ENCODE assay signal across 8 mouse cellular contexts in genomic region chr2:115855511-115856400, GRCm38 (mm10).
DNase-seq lines count a peak whose midpoint lies in the region; ATAC-seq and TF ChIP-seq lines count a peak whose summit lies in the region.

No protein-coding gene starts in this region.

- no peak for TF ChIP-seq POLR2A in cerebellum, adult 2 months (IDR thresholded peaks at IDR 0.05; ENCODE audit: borderline replicate concordance, insufficient read depth, low read length)

- H3K27ac ChIP-seq in cerebellum, adult 2 months (ENCODE audit: insufficient read depth, low read length), result no peak overlapping the region
- peak overlapping the region; percentile 83 for H3K27ac ChIP-seq in hindbrain, embryonic 11.5 days (ENCODE audit: low read depth, low read length)
- H3K27ac ChIP-seq in lung, embryonic 15.5 days, result no peak overlapping the region

- WGBS in cerebellum, adult 2 months, result 2% methylated on average over 33 of the region's 33 CpGs
- under 1% methylated on average over 33 of the region's 33 CpGs for WGBS in hindbrain, embryonic 11.5 days
- under 1% methylated on average over 33 of the region's 33 CpGs for WGBS in lung, embryonic 15.5 days

- H3K9me3 ChIP-seq in hindbrain, embryonic 11.5 days (ENCODE audit: control insufficient read depth, low read length), result no peaks in the 10 kb centered on the region
- H3K9me3 ChIP-seq in lung, embryonic 15.5 days, result no peaks in the 10 kb centered on the region

- H3K36me3 ChIP-seq in hindbrain, embryonic 11.5 days (ENCODE audit: control insufficient read depth, insufficient read depth, low read length), result no peaks in the 10 kb centered on the region
- H3K36me3 ChIP-seq in lung, embryonic 15.5 days, result no peaks in the 10 kb centered on the region

- no peak overlapping the region for H3K4me3 ChIP-seq in cerebellum, adult 2 months (replicated peaks; ENCODE audit: insufficient read depth, low read depth, low read length)
- H3K4me3 ChIP-seq in hindbrain, embryonic 11.5 days (ENCODE audit: low read depth, low read length), result peak overlapping the region; percentile 25
- peak overlapping the region; percentile 32 for H3K4me3 ChIP-seq in lung, embryonic 15.5 days

- H3K4me2 ChIP-seq in hindbrain, embryonic 11.5 days (replicated peaks; ENCODE audit: low read depth, low read length), result peak overlapping the region; percentile 42
- peak overlapping the region; percentile 51 for H3K4me2 ChIP-seq in lung, embryonic 15.5 days

- peaks cover 17% of the 10 kb centered on the region; the same call in 1 of the 2 replicates for H3K27me3 ChIP-seq in cerebellum, adult 2 months (ENCODE audit: control insufficient read depth, insufficient read depth, low read length)
- peaks cover 5% of the 10 kb centered on the region for H3K27me3 ChIP-seq in hindbrain, embryonic 11.5 days (ENCODE audit: control insufficient read depth, insufficient read depth, low read length)
- H3K27me3 ChIP-seq in lung, embryonic 15.5 days, result peaks cover 94% of the 10 kb centered on the region

- DNase-seq in MEL-GATA-1-ER (ENCODE audit: extremely low read depth, low read depth), result peak; percentile 72
- DNase-seq in cerebellum, adult 2 months, result peak; percentile 43 to 50
- DNase-seq in frontal cortex, postnatal 10 days (ENCODE audit: low spot score in 2 of 2), result peak; percentile 72 to 86
- peak; percentile 93 for DNase-seq in hindbrain, embryonic 11.5 days (ENCODE audit: low spot score)
- peak; percentile 71 for DNase-seq in layer of hippocampus, adult 9-11 months
- peak; percentile 60 for DNase-seq in ovary, postnatal 10 days (ENCODE audit: low spot score)
- DNase-seq in thymus, postnatal 25 days, result peak; percentile 58

- H3K4me1 ChIP-seq in cerebellum, adult 2 months (ENCODE audit: control insufficient read depth, insufficient read depth, low read length), result no peaks in the 10 kb centered on the region; the same call in 1 of the 2 replicates
- H3K4me1 ChIP-seq in hindbrain, embryonic 11.5 days (replicated peaks; ENCODE audit: control insufficient read depth, insufficient read depth, low read length), result peaks cover 2% of the 10 kb centered on the region
- peaks cover 37% of the 10 kb centered on the region for H3K4me1 ChIP-seq in lung, embryonic 15.5 days

- peak; percentile 35; the same call in 1 of the 2 replicates for TF ChIP-seq CTCF in cerebellum, adult 2 months (IDR thresholded peaks at IDR 0.05; ENCODE audit: borderline replicate concordance, insufficient read depth, low read depth, low read length)

- H3K9ac ChIP-seq in hindbrain, embryonic 11.5 days (ENCODE audit: low read depth, low read length), result peak overlapping the region; percentile 15
- H3K9ac ChIP-seq in lung, embryonic 15.5 days, result no peak overlapping the region

- ATAC-seq in hindbrain, embryonic 11.5 days (ENCODE audit: low FRiP score), result peak; percentile 40
- ATAC-seq in lung, embryonic 15.5 days (ENCODE audit: borderline replicate concordance, extremely low read depth, low FRiP score, low TSS enrichment), result peak; percentile 66
